Mouse (Mus musculus): ENCODE measurements around the gene Chst8.

- TF ChIP-seq POLR2A (IDR thresholded peaks at IDR 0.05; ENCODE audit: borderline replicate concordance, extremely low read depth, low read depth, low read length) (no peak), CTCF (IDR thresholded peaks at IDR 0.05; ENCODE audit: insufficient read depth, low read length) (no peak)
Measured at GRCm38 (mm10) chr7:34805042-34805441, 7.5 kb downstream of the Chst8 start.

All from lung, adult 2 months (tissue).